Mouse (Mus musculus) myocyte (in vitro differentiated cells): ENCODE results near the gene Angpt4. TPM values are rescaled to one million over a fixed set of nuclear protein-coding genes. Genes with fewer than 3 reads are reported as not detected.

ENCODE experiments used
- H3K27me3 ChIP-seq: one replicate; pipeline ENCODE4 v1.6.1; 2011; ENCODE audit not compliant: control insufficient read depth, insufficient read depth, insufficient read length
- H3K36me3 ChIP-seq: one replicate; pipeline ENCODE4 v1.6.1; 2011; ENCODE audit not compliant: control insufficient read depth, insufficient read depth
- H3K4me2 ChIP-seq: one replicate; pipeline ENCODE4 v1.6.1; 2011; ENCODE audit warnings: low read depth, control low read depth
- H3K4me3 ChIP-seq: one replicate; pipeline ENCODE4 v1.5.1; 2011; ENCODE audit warnings: mild to moderate bottlenecking, control low read depth, moderate library complexity
- H3K79me2 ChIP-seq: one replicate; pipeline ENCODE4 v1.6.1; 2011; ENCODE audit not compliant: control insufficient read depth, insufficient read depth
- H3ac ChIP-seq: one replicate; pipeline ENCODE4 v1.6.1; 2011; ENCODE audit not compliant: control insufficient read depth, insufficient read length
- CEBPB ChIP-seq: IDR thresholded peaks from 2 replicates; pipeline ENCODE4 v1.6.1; 2011; ENCODE audit warnings: mild to moderate bottlenecking, moderate library complexity; ENCODE audit not compliant: poor library complexity, insufficient read depth, severe bottlenecking
- E2F4 ChIP-seq: IDR thresholded peaks from one replicate; pipeline ENCODE4 v1.6.1; 2011; ENCODE audit warnings: mild to moderate bottlenecking, control low read depth, moderate library complexity; ENCODE audit not compliant: insufficient read depth
- MAX ChIP-seq: IDR thresholded peaks from one replicate; pipeline ENCODE4 v1.6.1; 2011; ENCODE audit warnings: low read depth, mild to moderate bottlenecking, control low read depth
- MYOD1 ChIP-seq, 3 experiments: IDR thresholded peaks; one replicate each; pipeline ENCODE4 v1.6.1; 2011; ENCODE audit warnings: control low read depth in 2 of 3, low read depth in 2 of 3, mild to moderate bottlenecking in 2 of 3, moderate library complexity in 1 of 3; ENCODE audit not compliant: insufficient read length in 2 of 3, control insufficient read depth in 1 of 3
- MYOG ChIP-seq, 3 experiments: IDR thresholded peaks; one replicate each; pipeline ENCODE4 v1.6.1; 2011; ENCODE audit warnings: control low read depth in 2 of 3, low read depth in 2 of 3, mild to moderate bottlenecking in 2 of 3; ENCODE audit not compliant: insufficient read length in 2 of 3, control insufficient read depth in 1 of 3, insufficient read depth in 1 of 3
- POLR2A ChIP-seq: IDR thresholded peaks from one replicate; pipeline ENCODE4 v1.6.1; 2011; ENCODE audit warnings: low read depth, mild to moderate bottlenecking, control low read depth, moderate library complexity; ENCODE audit not compliant: insufficient read length
- POLR2AphosphoS2 ChIP-seq: IDR thresholded peaks from one replicate; pipeline ENCODE4 v1.6.1; 2011; ENCODE audit warnings: low read depth, control low read depth; ENCODE audit not compliant: insufficient read length
- REST ChIP-seq: IDR thresholded peaks from one replicate; pipeline ENCODE4 v1.6.1; 2011; ENCODE audit warnings: mild to moderate bottlenecking, control low read depth, moderate library complexity; ENCODE audit not compliant: insufficient read depth, insufficient read length
- SRF ChIP-seq: IDR thresholded peaks from one replicate; pipeline ENCODE4 v1.6.1; 2011; ENCODE audit warnings: low read depth; ENCODE audit not compliant: control insufficient read depth, insufficient read length
- TCF12 ChIP-seq: IDR thresholded peaks from one replicate; pipeline ENCODE4 v1.6.1; 2011; ENCODE audit warnings: mild to moderate bottlenecking, control low read depth; ENCODE audit not compliant: poor library complexity, insufficient read depth, severe bottlenecking
- TCF3 ChIP-seq: IDR thresholded peaks from one replicate; pipeline ENCODE4 v1.6.1; 2011; ENCODE audit warnings: low read depth, control low read depth; ENCODE audit not compliant: insufficient read length
- USF1 ChIP-seq: IDR thresholded peaks from one replicate; pipeline ENCODE4 v1.6.1; 2011; ENCODE audit warnings: low read depth, mild to moderate bottlenecking, control low read depth, moderate library complexity
- polyA plus RNA-seq: library from polyadenylated mRNA; unstranded; fragments of >200 nt; fragmentation: generic; extraction: Trizol; gene quantifications from one replicate; pipeline ENCODE4 v1.2.1, GENCODE M21; 2012; ENCODE audit warnings: missing spikeins

The Angpt4 gene
- polyA plus RNA-seq, 1 experiment: 0.19 TPM

- no peak for TF ChIP-seq TCF3
- TF ChIP-seq POLR2A: no peak
- no peak for TF ChIP-seq MAX
- TF ChIP-seq SRF: no peak
- no peak for TF ChIP-seq MYOG (IDR thresholded peaks at IDR 0.05; ENCODE audit: control insufficient read depth in 1 of 3, insufficient read depth in 1 of 3, insufficient read length in 2 of 3, low read depth in 2 of 3)
- TF ChIP-seq POLR2AphosphoS2: no peak
- no peak for TF ChIP-seq USF1
- no peak for TF ChIP-seq CEBPB
- no peak for TF ChIP-seq E2F4
- TF ChIP-seq REST: no peak
- no peak for TF ChIP-seq MYOD1 (IDR thresholded peaks at IDR 0.05; ENCODE audit: control insufficient read depth in 1 of 3, insufficient read length in 2 of 3, low read depth in 2 of 3)
- TF ChIP-seq TCF12: no peak
- Histone ChIP-seq H3ac (no peak overlapping the region), H3K27me3 (peaks cover 50% of the 10 kb centered on the region), H3K4me2 (no peak overlapping the region), H3K79me2 (no peaks in the 10 kb centered on the region), H3K4me3 (no peak overlapping the region), H3K36me3 (no peaks in the 10 kb centered on the region)
Observed at GRCm38 (mm10) chr2:151874551-151874950, 36.5 kb upstream of the Angpt4 start.

DNA sequence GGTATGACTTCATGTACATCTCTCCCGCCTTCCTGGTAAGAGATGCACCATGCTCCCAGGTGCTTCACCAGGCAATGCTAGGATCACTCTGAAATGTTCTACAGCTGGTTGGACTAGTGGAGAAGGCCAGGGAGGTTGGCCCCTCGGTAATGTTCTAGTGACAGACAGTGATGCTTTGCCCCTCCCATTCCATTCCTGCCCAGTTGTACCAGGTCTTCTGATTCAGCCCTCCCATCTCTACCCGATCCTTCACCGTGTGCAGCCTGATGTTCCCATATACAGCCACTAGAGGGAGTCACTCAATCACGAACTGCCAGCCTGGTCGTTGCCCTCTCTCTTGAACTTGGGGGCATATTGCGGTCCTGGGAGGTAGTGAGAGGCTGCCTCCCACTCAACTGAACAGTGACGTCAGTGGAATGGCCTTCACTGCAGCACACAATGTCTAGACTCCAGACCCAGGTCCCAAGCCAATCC lies 35.0 kb upstream of the Angpt4 start:
- H3K27me3 ChIP-seq: peaks cover 36% of the 10 kb centered on the region
- no peak overlapping the region for H3ac ChIP-seq
- no peak overlapping the region for H3K4me3 ChIP-seq
- no peaks in the 10 kb centered on the region for H3K36me3 ChIP-seq
- H3K4me2 ChIP-seq: no peak overlapping the region
- TF ChIP-seq MYOD1 (IDR thresholded peaks at IDR 0.05; ENCODE audit: control insufficient read depth in 1 of 3, insufficient read length in 2 of 3, low read depth in 2 of 3) (no peak), SRF (no peak), REST (no peak), POLR2AphosphoS2 (no peak), POLR2A (no peak), CEBPB (no peak), MYOG (IDR thresholded peaks at IDR 0.05; ENCODE audit: control insufficient read depth in 1 of 3, insufficient read depth in 1 of 3, insufficient read length in 2 of 3, low read depth in 2 of 3) (no peak), TCF12 (no peak), E2F4 (no peak), USF1 (no peak), TCF3 (no peak), MAX (no peak)
- no peaks in the 10 kb centered on the region for H3K79me2 ChIP-seq

- no peak overlapping the region for H3K4me2 ChIP-seq
- no peak overlapping the region for H3ac ChIP-seq
- H3K79me2 ChIP-seq: no peaks in the 10 kb centered on the region
- H3K36me3 ChIP-seq: no peaks in the 10 kb centered on the region
- peaks cover 14% of the 10 kb centered on the region for H3K27me3 ChIP-seq
- TF ChIP-seq MYOD1 (IDR thresholded peaks at IDR 0.05; ENCODE audit: control insufficient read depth in 1 of 3, insufficient read length in 2 of 3, low read depth in 2 of 3) (peak in 2 of 3 experiments; percentile 53 to 69), TCF3 (no peak)
- no peak overlapping the region for H3K4me3 ChIP-seq
Observed at GRCm38 (mm10) chr2:151878645-151879044, 32.4 kb upstream of the Angpt4 start.

DNA sequence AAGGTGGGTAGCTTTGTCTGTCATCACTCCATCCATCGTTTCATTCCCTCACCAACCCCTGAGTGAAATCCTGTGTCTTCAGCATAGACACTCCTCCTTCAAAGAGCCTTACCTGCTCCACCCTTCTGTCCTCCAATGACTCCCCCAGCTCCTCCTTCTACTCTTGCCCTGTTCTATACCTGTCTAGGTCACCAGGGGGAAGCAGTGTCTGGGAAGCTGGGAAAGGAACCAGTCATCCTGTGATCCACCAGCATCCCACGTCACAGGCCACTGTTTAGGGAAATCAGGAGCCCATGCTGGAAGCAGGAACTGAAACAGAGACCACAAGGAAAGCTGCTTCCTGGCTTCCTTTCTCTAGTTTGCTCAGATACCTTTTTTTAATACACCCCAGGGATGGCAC lies 31.2 kb upstream of the Angpt4 start:
- Histone ChIP-seq H3K4me3 (no peak overlapping the region), H3K79me2 (no peaks in the 10 kb centered on the region), H3K36me3 (no peaks in the 10 kb centered on the region), H3K27me3 (peaks cover 6% of the 10 kb centered on the region), H3ac (no peak overlapping the region), H3K4me2 (no peak overlapping the region)
- no peak for TF ChIP-seq USF1
- no peak for TF ChIP-seq MYOD1 (IDR thresholded peaks at IDR 0.05; ENCODE audit: control insufficient read depth in 1 of 3, insufficient read length in 2 of 3, low read depth in 2 of 3)
- TF ChIP-seq MYOG (IDR thresholded peaks at IDR 0.05; ENCODE audit: control insufficient read depth in 1 of 3, insufficient read depth in 1 of 3, insufficient read length in 2 of 3, low read depth in 2 of 3): no peak
- no peak for TF ChIP-seq MAX
- TF ChIP-seq SRF: no peak
- TF ChIP-seq REST: no peak
- no peak for TF ChIP-seq TCF3
- no peak for TF ChIP-seq POLR2A
- TF ChIP-seq E2F4: no peak
- no peak for TF ChIP-seq TCF12
- no peak for TF ChIP-seq CEBPB
- no peak for TF ChIP-seq POLR2AphosphoS2

- TF ChIP-seq REST (no peak), E2F4 (no peak), MYOD1 (IDR thresholded peaks at IDR 0.05; ENCODE audit: control insufficient read depth in 1 of 3, insufficient read length in 2 of 3, low read depth in 2 of 3) (no peak), TCF3 (no peak), POLR2AphosphoS2 (no peak), SRF (no peak), TCF12 (no peak), USF1 (no peak), MYOG (IDR thresholded peaks at IDR 0.05; ENCODE audit: control insufficient read depth in 1 of 3, insufficient read depth in 1 of 3, insufficient read length in 2 of 3, low read depth in 2 of 3) (no peak), CEBPB (no peak), POLR2A (no peak), MAX (no peak)
- H3K4me2 ChIP-seq: no peak overlapping the region
- no peaks in the 10 kb centered on the region for H3K36me3 ChIP-seq
- no peaks in the 10 kb centered on the region for H3K79me2 ChIP-seq
- H3ac ChIP-seq: no peak overlapping the region
- no peak overlapping the region for H3K4me3 ChIP-seq
- H3K27me3 ChIP-seq: peaks cover 31% of the 10 kb centered on the region
Observed at GRCm38 (mm10) chr2:151891031-151891430, 20.0 kb upstream of the Angpt4 start.
